Mouse (Mus musculus): ENCODE data around the gene Dcun1d1. TPM values are rescaled to one million over a fixed set of nuclear protein-coding genes. Genes with fewer than 3 reads are reported as not detected.

Gene Dcun1d1
- polyA plus RNA-seq (2015; fragmentation: Nextera tagmentation; extraction: Ambion mirVana): 98.7 and 125 TPM in 2 replicates

GRCm38 (mm10) chr3:35937345-35937744, at the start of gene Dcun1d1:
Dcun1d1 (minus strand) TSS chr3:35937445.
- 84% methylated on average over 6 of the region's 6 CpGs for whole genome bisulfite sequencing (ENCODE audit: insufficient replicate concordance)
- no peak for ATAC-seq (ENCODE audit: low read depth)

GRCm38 (mm10) chr3:35986266-35986665, 49.0 kb upstream of the Dcun1d1 start:
- H3K9ac ChIP-seq: no peak overlapping the region
- H3K4me1 ChIP-seq (replicated peaks): no peaks in the 10 kb centered on the region
- no peak overlapping the region for H3K4me3 ChIP-seq (replicated peaks)
- H3K4me2 ChIP-seq: no peak overlapping the region
- H3K27ac ChIP-seq: no peak overlapping the region
- DNase-seq (no peak), ATAC-seq (ENCODE audit: low read depth) (no peak)
- H3K27me3 ChIP-seq: no peaks in the 10 kb centered on the region
- 69% methylated on average over 6 of the region's 6 CpGs for WGBS (ENCODE audit: insufficient replicate concordance)
- H3K9me3 ChIP-seq (replicated peaks): no peaks in the 10 kb centered on the region
- H3K36me3 ChIP-seq: peaks cover 17% of the 10 kb centered on the region

More at GRCm38 (mm10) chr3:35937345-35937744, at the start of gene Dcun1d1:
- DNase-seq: no peak
- Histone ChIP-seq H3K9ac (no peak within 1 kb of the TSS), H3K36me3 (peaks cover 24% of the 10 kb centered on the region), H3K4me2 (no peak within 1 kb of the TSS), H3K4me1 (replicated peaks) (peaks cover 30% of the 10 kb centered on the region), H3K4me3 (replicated peaks) (no peak within 1 kb of the TSS), H3K27me3 (no peaks in the 10 kb centered on the region), H3K27ac (no peak within 1 kb of the TSS), H3K9me3 (replicated peaks) (no peaks in the 10 kb centered on the region)

- ATAC-seq (ENCODE audit: low read depth): no peak
- Histone ChIP-seq H3K9ac (no peak overlapping the region), H3K4me1 (replicated peaks) (no peaks in the 10 kb centered on the region), H3K4me2 (no peak overlapping the region), H3K4me3 (replicated peaks) (no peak overlapping the region), H3K27me3 (no peaks in the 10 kb centered on the region), H3K9me3 (replicated peaks) (no peaks in the 10 kb centered on the region), H3K36me3 (peaks cover 8% of the 10 kb centered on the region), H3K27ac (no peak overlapping the region)
- no peak for DNase-seq
- 59% methylated on average over 7 of the region's 7 CpGs for WGBS (ENCODE audit: insufficient replicate concordance)
Observed at GRCm38 (mm10) chr3:35973551-35973950, 36.3 kb upstream of the Dcun1d1 start.

- H3K4me2 ChIP-seq: no peak overlapping the region
- no peaks in the 10 kb centered on the region for H3K4me1 ChIP-seq (replicated peaks)
- H3K27ac ChIP-seq: no peak overlapping the region
- no peak overlapping the region for H3K4me3 ChIP-seq (replicated peaks)
- ATAC-seq (ENCODE audit: low read depth) (no peak), DNase-seq (no peak)
- no peak overlapping the region for H3K9ac ChIP-seq
- WGBS (ENCODE audit: insufficient replicate concordance): 58% methylated on average over 4 of the region's 4 CpGs
- H3K27me3 ChIP-seq: no peaks in the 10 kb centered on the region
- no peaks in the 10 kb centered on the region for H3K9me3 ChIP-seq (replicated peaks)
- peaks cover 8% of the 10 kb centered on the region for H3K36me3 ChIP-seq
Observed at GRCm38 (mm10) chr3:35972985-35973384, 35.7 kb upstream of the Dcun1d1 start.

GRCm38 (mm10) chr3:35971149-35971548, 33.9 kb upstream of the Dcun1d1 start:
- WGBS (ENCODE audit: insufficient replicate concordance): 85% methylated on average over 12 of the region's 12 CpGs
- Histone ChIP-seq H3K27me3 (no peaks in the 10 kb centered on the region), H3K27ac (no peak overlapping the region), H3K36me3 (peaks cover 8% of the 10 kb centered on the region), H3K4me1 (replicated peaks) (0 out of 2 replicates have a peak, but pooled peaks cover 5% of the 10 kb centered on the region), H3K9me3 (replicated peaks) (no peaks in the 10 kb centered on the region), H3K4me3 (replicated peaks) (no peak overlapping the region), H3K9ac (no peak overlapping the region), H3K4me2 (no peak overlapping the region)
- ATAC-seq (ENCODE audit: low read depth) (no peak), DNase-seq (no peak)

- Histone ChIP-seq H3K4me1 (replicated peaks) (0 out of 2 replicates have a peak, but pooled peaks cover 5% of the 10 kb centered on the region), H3K36me3 (peaks cover 8% of the 10 kb centered on the region), H3K4me3 (replicated peaks) (no peak overlapping the region), H3K4me2 (no peak overlapping the region), H3K27me3 (no peaks in the 10 kb centered on the region), H3K9me3 (replicated peaks) (no peaks in the 10 kb centered on the region), H3K27ac (no peak overlapping the region), H3K9ac (no peak overlapping the region)
- WGBS (ENCODE audit: insufficient replicate concordance): 78% methylated on average over 4 of the region's 4 CpGs
- no peak for DNase-seq
- ATAC-seq (ENCODE audit: low read depth): no peak
Observed at GRCm38 (mm10) chr3:35970441-35970840, 33.2 kb upstream of the Dcun1d1 start.

- ATAC-seq (ENCODE audit: low read depth) (no peak), DNase-seq (no peak)
- H3K27ac ChIP-seq: no peak overlapping the region
- H3K4me1 ChIP-seq (replicated peaks): peaks cover 10% of the 10 kb centered on the region
- H3K9ac ChIP-seq: no peak overlapping the region
- H3K36me3 ChIP-seq: peaks cover 5% of the 10 kb centered on the region
- no peak overlapping the region for H3K4me3 ChIP-seq (replicated peaks)
- no peak overlapping the region for H3K4me2 ChIP-seq
- WGBS (ENCODE audit: insufficient replicate concordance): 61% methylated on average over 8 of the region's 8 CpGs
- H3K9me3 ChIP-seq (replicated peaks): no peaks in the 10 kb centered on the region
- no peaks in the 10 kb centered on the region for H3K27me3 ChIP-seq
Observed at GRCm38 (mm10) chr3:35967366-35967921, 30.2 kb upstream of the Dcun1d1 start.

- no peaks in the 10 kb centered on the region for H3K27me3 ChIP-seq
- no peak overlapping the region for H3K9ac ChIP-seq
- ATAC-seq (ENCODE audit: low read depth) (no peak), DNase-seq (no peak)
- H3K36me3 ChIP-seq: no peaks in the 10 kb centered on the region; the same call in 1 of the 2 replicates
- H3K27ac ChIP-seq: no peak overlapping the region
- no peaks in the 10 kb centered on the region for H3K9me3 ChIP-seq (replicated peaks)
- H3K4me1 ChIP-seq (replicated peaks): peaks cover 10% of the 10 kb centered on the region
- no peak overlapping the region for H3K4me2 ChIP-seq
- H3K4me3 ChIP-seq (replicated peaks): no peak overlapping the region
- WGBS (ENCODE audit: insufficient replicate concordance): 26% methylated on average over 2 of the region's 2 CpGs
Observed at GRCm38 (mm10) chr3:35966493-35966892, 29.2 kb upstream of the Dcun1d1 start.

GRCm38 (mm10) chr3:35964928-35965327, 27.7 kb upstream of the Dcun1d1 start:
- Histone ChIP-seq H3K4me2 (no peak overlapping the region), H3K9ac (no peak overlapping the region), H3K27me3 (no peaks in the 10 kb centered on the region), H3K4me1 (replicated peaks) (peaks cover 10% of the 10 kb centered on the region), H3K9me3 (replicated peaks) (no peaks in the 10 kb centered on the region), H3K4me3 (replicated peaks) (no peak overlapping the region), H3K27ac (no peak overlapping the region), H3K36me3 (no peaks in the 10 kb centered on the region; the same call in 1 of the 2 replicates)
- WGBS (ENCODE audit: insufficient replicate concordance): 14% methylated on average over 4 of the region's 4 CpGs
- ATAC-seq (ENCODE audit: low read depth) (peak; percentile 62), DNase-seq (no peak)

- H3K4me1 ChIP-seq (replicated peaks): peaks cover 10% of the 10 kb centered on the region
- DNase-seq: no peak
- H3K27me3 ChIP-seq: no peaks in the 10 kb centered on the region
- ATAC-seq (ENCODE audit: low read depth): no peak
- WGBS (ENCODE audit: insufficient replicate concordance): 75% methylated on average over 5 of the region's 5 CpGs
- no peak overlapping the region for H3K27ac ChIP-seq
- H3K36me3 ChIP-seq: peaks cover under 1% of the 10 kb centered on the region; the same call in 1 of the 2 replicates
- H3K4me2 ChIP-seq: no peak overlapping the region
- H3K9ac ChIP-seq: no peak overlapping the region
- H3K9me3 ChIP-seq (replicated peaks): no peaks in the 10 kb centered on the region
- H3K4me3 ChIP-seq (replicated peaks): no peak overlapping the region
Observed at GRCm38 (mm10) chr3:35963921-35964320, 26.7 kb upstream of the Dcun1d1 start.

- H3K9ac ChIP-seq: no peak overlapping the region
- no peak overlapping the region for H3K4me3 ChIP-seq (replicated peaks)
- H3K27ac ChIP-seq: no peak overlapping the region
- no peak overlapping the region for H3K4me2 ChIP-seq
- ATAC-seq (ENCODE audit: low read depth): no peak
- H3K27me3 ChIP-seq: no peaks in the 10 kb centered on the region
- peaks cover 10% of the 10 kb centered on the region for H3K4me1 ChIP-seq (replicated peaks)
- WGBS (ENCODE audit: insufficient replicate concordance): 81% methylated on average over 4 of the region's 4 CpGs
- no peaks in the 10 kb centered on the region for H3K9me3 ChIP-seq (replicated peaks)
- H3K36me3 ChIP-seq: peaks cover 3% of the 10 kb centered on the region
- no peak for DNase-seq
Observed at GRCm38 (mm10) chr3:35963401-35963800, 26.2 kb upstream of the Dcun1d1 start.

GRCm38 (mm10) chr3:35962967-35963366, 25.7 kb upstream of the Dcun1d1 start:
- Histone ChIP-seq H3K9me3 (replicated peaks) (no peaks in the 10 kb centered on the region), H3K9ac (no peak overlapping the region), H3K4me1 (replicated peaks) (peaks cover 10% of the 10 kb centered on the region), H3K27me3 (no peaks in the 10 kb centered on the region), H3K4me3 (replicated peaks) (no peak overlapping the region), H3K27ac (no peak overlapping the region), H3K36me3 (peaks cover 3% of the 10 kb centered on the region), H3K4me2 (no peak overlapping the region)
- DNase-seq (no peak), ATAC-seq (ENCODE audit: low read depth) (no peak)
- 69% methylated on average over 5 of the region's 5 CpGs for WGBS (ENCODE audit: insufficient replicate concordance)
